Mouse (Mus musculus) B cell, adult 62 days (primary cell): Measurements from ENCODE around the gene Ap2m1. TPM values are rescaled to one million over a fixed set of nuclear protein-coding genes. Genes with fewer than 3 reads are reported as not detected.

Experiments used
- total RNA-seq: library from RNA; stranded (reverse); gene quantifications from 4 replicates; pipeline ENCODE4 v1.2.4, GENCODE M21; 2023

Ap2m1 gene
- total RNA-seq, result 160 to 184 TPM (median 175 TPM) in 4 replicates

DNA sequence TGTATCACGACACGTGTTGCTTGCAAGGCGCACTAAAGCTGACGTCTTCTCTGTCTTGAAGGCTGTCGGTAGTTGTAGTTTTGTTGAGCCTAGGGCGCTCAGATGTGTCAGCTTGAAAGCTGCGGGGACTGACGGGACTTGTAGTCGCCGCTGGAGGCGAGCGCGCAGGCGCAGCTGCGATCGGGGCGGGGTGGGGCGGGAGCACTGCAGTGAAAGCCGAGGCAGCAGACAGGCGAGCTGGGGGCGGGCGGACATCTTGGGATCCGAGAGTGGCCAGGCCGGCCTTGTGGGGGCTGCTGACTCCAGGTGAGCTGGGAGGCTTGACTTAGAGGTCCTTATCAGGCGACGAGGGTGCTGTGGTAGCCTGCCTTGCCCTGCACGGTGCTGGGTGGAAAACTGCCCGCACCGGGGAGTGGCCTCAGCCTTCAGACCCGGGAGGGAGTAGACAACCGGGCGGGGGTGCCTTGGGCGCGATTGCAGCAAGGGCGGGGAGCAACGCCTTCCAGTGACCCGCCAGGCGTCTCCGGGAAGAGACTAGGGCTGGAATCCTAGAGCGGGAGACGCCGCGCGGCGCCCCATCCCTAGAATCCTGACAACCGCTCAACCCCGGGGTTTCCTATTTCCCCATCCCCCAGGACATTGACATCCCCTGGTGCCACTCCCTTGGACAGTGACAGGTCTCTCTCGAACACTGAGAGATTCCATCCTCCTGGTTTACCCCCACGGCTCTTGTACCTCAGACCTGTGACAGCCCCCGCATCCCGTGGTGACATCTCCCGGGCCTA lies at the start of gene Ap2m1:
TSS of gene Ap2m1 (plus strand) at position 183 of the 785 bp plus-strand sequence.

DNA sequence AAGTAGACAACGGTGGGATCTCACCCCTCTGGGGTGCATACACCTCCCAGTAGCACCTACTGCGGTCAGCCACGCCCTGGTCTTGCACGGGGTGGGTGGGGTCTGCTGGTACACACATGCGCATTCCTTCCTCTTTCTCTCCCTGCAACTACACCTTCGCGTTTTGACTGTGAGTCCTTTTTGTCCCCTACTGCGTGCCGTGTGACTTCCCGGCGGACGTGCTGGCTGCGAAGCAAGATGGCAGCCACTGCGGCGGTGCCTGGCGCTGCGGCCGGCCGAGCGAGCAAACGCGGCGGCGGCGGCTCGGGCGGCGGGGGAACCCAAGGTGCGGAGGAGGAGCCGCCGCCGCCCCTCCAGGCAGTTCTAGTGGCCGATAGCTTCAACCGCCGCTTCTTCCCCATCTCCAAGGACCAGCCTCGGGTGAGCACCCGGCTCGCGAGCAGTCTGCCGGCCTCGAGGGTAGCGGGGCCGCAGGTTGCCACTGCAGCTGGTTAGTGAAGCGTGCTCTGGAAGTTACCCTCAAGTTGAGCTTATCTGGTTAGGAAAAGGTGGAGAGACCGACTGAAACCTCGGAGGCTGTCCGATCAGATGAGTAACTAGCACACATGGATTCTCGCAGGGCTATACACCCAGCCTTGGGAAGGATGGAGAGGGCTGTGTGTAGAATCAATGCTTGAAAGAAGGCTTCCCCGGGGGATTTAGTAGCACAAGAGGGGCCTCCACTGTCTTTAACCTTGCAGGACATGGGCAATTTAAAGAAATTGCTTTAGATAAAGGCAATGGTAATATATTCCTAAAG lies 36.4 kb upstream of the Ap2m1 start, which contains the start of gene Eif2b5:
TSS of gene Eif2b5 (plus strand) at position 141 of the 799 bp plus-strand sequence.

DNA sequence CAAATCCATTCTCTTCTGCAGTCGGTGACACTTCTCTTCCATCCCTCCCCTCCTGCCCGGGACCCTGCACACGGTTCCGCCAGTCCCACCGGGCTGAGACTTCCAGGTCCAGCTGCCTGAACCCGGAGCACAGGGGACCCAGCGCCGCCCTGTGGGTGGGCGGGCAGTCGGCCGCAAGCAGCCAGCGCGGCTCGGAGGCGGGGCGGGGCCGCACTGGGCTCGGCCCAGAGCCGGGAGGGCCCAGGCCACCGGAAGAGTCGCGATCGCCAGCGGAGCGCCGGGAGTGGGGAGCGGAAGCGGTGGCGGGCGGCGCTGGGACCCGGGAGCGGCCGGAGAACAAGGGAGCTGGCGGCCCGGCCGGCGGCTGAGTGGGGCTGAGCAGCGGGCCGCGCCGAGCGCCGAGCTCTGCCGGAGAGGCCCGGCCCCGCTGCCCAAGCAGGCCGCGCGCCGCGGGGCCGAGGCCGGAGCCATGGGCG lies 18.5 kb upstream of the Ap2m1 start, which contains the start of gene Dvl3:
TSS of gene Dvl3 (plus strand) at position 257 of the 476 bp plus-strand sequence.

DNA sequence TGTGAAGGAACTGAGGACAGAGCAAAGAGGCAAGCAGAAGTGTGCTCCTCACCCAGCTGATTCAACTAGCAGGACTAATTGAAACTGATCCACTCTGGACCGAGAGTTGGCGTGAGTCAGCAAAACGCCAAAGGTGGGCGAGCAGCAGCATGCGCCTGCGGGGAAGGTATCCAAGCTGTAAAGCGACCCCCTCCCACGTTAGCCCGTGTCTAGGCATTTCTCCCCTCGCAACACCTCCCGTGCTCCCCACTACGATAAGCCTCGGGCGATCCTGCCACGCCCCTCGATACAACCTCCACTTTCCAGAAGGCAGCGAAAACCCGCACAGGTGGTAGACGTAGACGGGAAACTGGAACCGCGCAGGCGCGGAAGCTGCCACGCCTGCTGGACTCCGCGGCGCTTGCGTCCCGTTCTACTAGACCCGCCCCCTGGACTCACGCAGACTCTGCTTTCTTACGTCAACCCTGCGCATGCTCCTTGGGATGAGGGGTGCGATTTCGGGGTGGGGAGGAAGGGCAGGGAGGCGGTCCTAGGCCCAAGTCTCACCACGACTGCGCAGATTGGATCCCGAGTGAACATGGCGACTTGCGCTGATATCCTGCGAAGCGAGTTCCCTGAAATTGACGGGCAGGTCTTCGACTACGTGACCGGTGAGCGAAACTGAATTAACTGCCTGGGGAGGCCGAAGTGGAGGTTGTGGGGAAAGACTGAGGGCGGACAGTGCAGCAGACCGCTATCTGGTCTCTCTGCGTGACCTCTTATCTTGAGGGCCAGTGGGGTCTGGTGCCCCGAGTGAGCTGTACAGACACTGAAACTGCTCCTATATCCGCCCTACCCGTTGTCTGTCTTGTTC lies 13.0 kb downstream of the Ap2m1 start, which contains the start of gene Abcf3:
TSS of gene Abcf3 (plus strand) at position 482 of the 853 bp plus-strand sequence.

DNA sequence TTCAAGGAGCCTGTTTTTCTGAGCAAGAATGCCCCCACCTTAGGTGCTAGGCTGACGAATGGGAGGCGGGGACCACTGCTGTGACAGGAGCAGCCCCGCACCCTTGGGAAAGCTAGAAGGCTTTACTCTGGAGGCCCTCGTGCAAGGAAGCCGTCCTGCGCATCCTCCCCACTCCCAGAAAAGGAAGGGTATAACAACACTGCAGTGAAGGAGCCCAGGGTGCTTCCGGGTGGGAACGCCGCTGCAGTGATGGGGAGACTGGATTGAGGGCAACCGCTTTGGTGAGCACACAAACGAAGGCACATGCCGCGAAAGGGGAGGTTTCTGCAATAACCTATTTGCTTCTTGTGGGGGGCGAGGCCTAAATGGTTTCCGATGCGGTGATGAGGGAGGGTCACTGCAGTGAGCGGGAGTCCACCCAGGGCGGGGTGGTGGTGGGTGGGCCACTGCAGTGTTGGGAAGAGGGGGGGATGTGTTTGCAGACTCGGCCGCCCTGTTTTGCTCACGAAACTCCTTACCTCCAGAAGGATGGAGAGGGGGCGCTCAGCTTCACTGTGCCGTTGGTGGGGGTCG lies 54.2 kb downstream of the Ap2m1 start, which contains the start of gene Vwa5b2:
TSS of gene Vwa5b2 (plus strand) at position 106 of the 573 bp plus-strand sequence.

Other genes with a start within 250 kb of the Ap2m1 start
- gene Parl, start 233.1 kb upstream of the Ap2m1 start, total RNA-seq, result 50.6 to 73.2 TPM (median 61.4 TPM) in 4 replicates
- not detected in 4 replicates for gene Cyp2ab1, start 210.1 kb upstream of the Ap2m1 start, total RNA-seq
- gene Abcc5, start 109.1 kb upstream of the Ap2m1 start, total RNA-seq, result 23.8 to 28.1 TPM (median 25.8 TPM) in 4 replicates
- 42.8 to 52.1 TPM (median 47.2 TPM) in 4 replicates for gene Eif2b5, start 36.7 kb upstream of the Ap2m1 start, total RNA-seq
- gene Dvl3, start 18.5 kb upstream of the Ap2m1 start, total RNA-seq, result 41.5 to 43.6 TPM (median 42.6 TPM) in 4 replicates
- gene Abcf3, start 13.1 kb downstream of the Ap2m1 start, total RNA-seq, result 90.6 to 104 TPM (median 98.3 TPM) in 4 replicates
- gene Vwa5b2, start 54.0 kb downstream of the Ap2m1 start, total RNA-seq, result 0.49 to 0.88 TPM in 2 of 4 replicates, not detected in the others
- gene Eef1akmt4, start 76.1 kb downstream of the Ap2m1 start, total RNA-seq, result 3.9 to 5.7 TPM (median 4.5 TPM) in 4 replicates
- not detected in 4 replicates for gene Gm49333, start 76.1 kb downstream of the Ap2m1 start, total RNA-seq
- 9.5 to 14.5 TPM (median 12.0 TPM) in 4 replicates for gene Alg3, start 76.3 kb downstream of the Ap2m1 start, total RNA-seq
- not detected in 4 replicates for gene Camk2n2, start 85.8 kb downstream of the Ap2m1 start, total RNA-seq
- gene Ece2, start 94.3 kb downstream of the Ap2m1 start, total RNA-seq, result 0.76 TPM in 1 of 4 replicates, not detected in the others
- gene Psmd2, start 116.2 kb downstream of the Ap2m1 start, total RNA-seq, result 103 to 114 TPM (median 106 TPM) in 4 replicates
- 317 to 345 TPM (median 335 TPM) in 4 replicates for gene Eif4g1, start 132.8 kb downstream of the Ap2m1 start, total RNA-seq
- 0.41 to 0.91 TPM (median 0.43 TPM) in 3 of 4 replicates, not detected in the other for gene Fam131a, start 157.8 kb downstream of the Ap2m1 start, total RNA-seq
- 17.3 to 22.7 TPM (median 19.5 TPM) in 4 replicates for gene Polr2h, start 182.2 kb downstream of the Ap2m1 start, total RNA-seq
- 2.5 to 4.1 TPM (median 3.2 TPM) in 4 replicates for gene Clcn2, start 182.3 kb downstream of the Ap2m1 start, total RNA-seq
- not detected in 4 replicates for gene Chrd, start 197.6 kb downstream of the Ap2m1 start, total RNA-seq
- gene Thpo, start 199.0 kb downstream of the Ap2m1 start, total RNA-seq, result not detected in 4 replicates